Mouse (Mus musculus) liver, postnatal 0 days (tissue): ENCODE measurements around the gene Zc3h12c.

Source experiments
- CTCF ChIP-seq: sonication (generic); IDR thresholded peaks from 2 replicates; pipeline ENCODE4 v1.5.1; 2016; ENCODE audit warnings: antibody characterized with exemption, low read depth
- EP300 ChIP-seq: IDR thresholded peaks from 2 replicates; pipeline ENCODE4 v1.6.1; 2016; ENCODE audit warnings: antibody characterized with exemption, low read depth, mild to moderate bottlenecking

DNA sequence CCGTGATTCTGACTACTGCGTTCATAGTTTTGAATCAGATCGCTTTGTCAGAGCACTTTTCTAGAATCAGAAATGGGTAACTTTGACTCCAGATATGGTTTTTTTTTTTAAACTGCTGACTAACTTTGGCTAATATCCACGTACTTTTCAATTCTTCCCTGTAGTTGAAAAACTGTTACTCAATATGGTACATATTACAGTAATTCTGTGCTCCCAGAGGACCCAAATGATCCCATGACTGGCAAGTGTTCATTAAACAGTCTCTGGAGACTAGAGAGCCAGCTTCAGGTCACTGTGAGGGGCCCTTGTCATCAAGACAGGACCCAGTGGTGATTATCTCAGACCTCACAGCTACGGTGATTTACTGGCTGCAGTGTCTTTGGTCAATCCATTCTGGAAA is 76.1 kb downstream of the Zc3h12c start:
- TF ChIP-seq CTCF (no peak), EP300 (no peak)
